Mouse (Mus musculus): ENCODE measurements around the gene Tuba3a.
A peak's percentile ranks its signal among the peaks of the same experiment; 100 is the strongest.

- TF ChIP-seq RAD21 (IDR thresholded peaks at IDR 0.05; ENCODE audit: low read depth, low read length) (no peak), POLR2A (IDR thresholded peaks at IDR 0.05; ENCODE audit: low read depth, low read length) (peak; percentile 65; the same call in 1 of the 2 replicates), HCFC1 (IDR thresholded peaks at IDR 0.05; ENCODE audit: low read depth, low read length) (peak; percentile 53), GABPA (IDR thresholded peaks at IDR 0.05; ENCODE audit: insufficient replicate concordance, low read depth, low read length) (no peak), MAZ (IDR thresholded peaks at IDR 0.05; ENCODE audit: low read depth, low read length) (peak; percentile 81), MYC (IDR thresholded peaks at IDR 0.05; ENCODE audit: low read depth, low read length) (no peak), CTCF (conservative IDR thresholded peaks at IDR 0.05 in 1 of 2, IDR thresholded peaks at IDR 0.05 in 1 of 2; ENCODE audit: low read depth in 2 of 2, low read length in 2 of 2) (no peak), RCOR1 (conservative IDR thresholded peaks at IDR 0.05; ENCODE audit: low read depth, low read length) (no peak; the same call in 1 of the 2 replicates), ELF1 (IDR thresholded peaks at IDR 0.05; ENCODE audit: low read depth, low read length) (0 out of 2 replicates have a peak, but pooled peaks have one; percentile 10)
These were observed 54.5 kb downstream of the Tuba3a start, which contains the start of gene Tapbpl for GRCm38 (mm10) chr6:125231117-125232044.

Measured in CH12.LX (cell line).